Mouse (Mus musculus): ENCODE measurements around the gene Zfp423. TPM values are rescaled to one million over a fixed set of nuclear protein-coding genes. Genes with fewer than 3 reads are reported as not detected.

The Zfp423 gene
- polyA plus RNA-seq, 1 experiment from 2014 or later, result 63.0 TPM

DNA sequence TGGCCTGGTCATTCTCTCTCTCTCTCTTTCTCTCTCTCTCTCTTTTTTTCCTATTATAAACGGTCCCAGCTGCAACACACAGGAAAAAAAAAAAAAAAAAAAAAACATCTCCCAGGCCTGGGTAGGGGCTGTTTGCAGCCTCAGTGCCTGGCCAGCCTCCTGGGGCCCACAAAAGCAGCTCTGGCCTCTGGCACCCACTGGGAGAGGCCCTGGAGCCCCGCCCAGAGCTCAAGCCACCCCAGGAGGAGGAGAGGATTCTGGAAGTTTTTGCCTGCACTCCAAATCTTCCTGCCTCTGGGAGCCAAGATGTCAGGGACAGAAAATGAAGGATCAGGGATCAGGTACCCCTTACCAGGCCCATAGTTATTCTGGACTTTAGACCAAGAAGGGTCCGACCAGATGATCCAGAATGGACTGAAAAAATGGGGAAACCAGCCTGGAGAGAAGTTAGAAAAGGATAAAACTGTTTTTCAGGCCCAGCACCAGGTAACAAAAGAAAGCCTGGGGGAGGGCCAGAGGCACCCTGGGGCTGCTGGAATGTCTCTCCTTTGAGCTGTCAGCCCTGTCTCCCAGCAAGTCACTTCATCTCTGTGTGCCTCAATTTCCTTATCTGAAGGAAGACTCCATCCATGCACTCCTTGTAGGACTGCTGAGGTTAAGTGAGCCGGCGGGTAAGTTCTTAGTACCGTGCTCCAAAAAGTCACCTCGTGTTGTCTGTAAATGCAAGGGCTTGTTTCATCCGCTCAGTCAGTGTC lies 8.6 kb upstream of the Zfp423 start:
- H3K27ac ChIP-seq (replicated peaks; ENCODE audit: low read depth, low read length), result peak overlapping the region; percentile 37; the same call in 1 of the 2 replicates
- 19% methylated on average over 8 of the region's 8 CpGs for WGBS

DNA sequence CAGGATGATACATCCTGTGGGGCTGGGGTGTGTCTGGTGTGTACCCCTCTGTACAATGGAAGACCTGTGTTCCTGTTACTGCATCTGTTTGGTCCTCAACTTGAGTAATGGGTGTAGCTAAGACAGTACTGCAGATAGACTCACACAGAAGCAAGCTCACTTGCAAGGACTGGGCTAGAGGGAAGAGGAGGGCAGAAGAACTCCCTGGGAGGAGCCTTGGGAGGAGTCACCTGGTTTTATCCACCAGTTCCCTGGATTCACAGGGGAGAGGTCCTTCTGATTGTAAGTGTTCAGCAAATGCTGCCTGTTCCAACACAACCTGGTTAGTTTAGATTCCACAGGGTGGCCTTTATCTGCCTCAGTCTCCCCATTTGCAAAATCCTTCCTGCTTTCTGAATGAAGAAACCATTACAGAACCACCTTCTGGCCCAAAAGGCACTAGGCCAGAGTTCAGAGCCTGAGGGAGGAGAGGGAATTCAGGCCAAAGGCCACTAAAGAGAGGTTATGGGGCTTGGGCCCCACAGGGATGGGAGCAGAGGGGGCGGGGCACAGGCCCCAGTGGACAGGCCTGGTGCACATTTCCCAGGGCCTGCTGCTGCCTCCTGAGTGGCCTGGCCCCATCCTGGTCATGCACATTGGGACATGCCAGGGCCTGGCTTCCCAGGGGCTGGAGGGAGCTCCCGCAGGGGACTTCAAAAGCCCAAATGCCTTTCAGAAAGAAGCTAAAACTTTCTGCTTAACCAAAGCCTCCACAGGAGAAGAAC lies 7.8 kb upstream of the Zfp423 start:
- peaks cover 11% of the 10 kb centered on the region for H3K4me1 ChIP-seq (ENCODE audit: control insufficient read depth, insufficient read depth, low read length)
- DNase-seq (no peak), ATAC-seq (ENCODE audit: low FRiP score, low TSS enrichment) (no peak)
- 11% methylated on average over 2 of the region's 2 CpGs for WGBS
- 0 out of 2 replicates have a peak, but pooled peaks cover 3% of the 10 kb centered on the region for H3K27me3 ChIP-seq (ENCODE audit: control insufficient read depth, insufficient read depth, low read length)
- H3K9ac ChIP-seq (replicated peaks; ENCODE audit: low read length), result no peak overlapping the region
- no peaks in the 10 kb centered on the region for H3K36me3 ChIP-seq (ENCODE audit: control insufficient read depth, insufficient read depth, low read length)
- H3K27ac ChIP-seq (replicated peaks; ENCODE audit: low read depth, low read length), result peak overlapping the region; percentile 37
- H3K4me2 ChIP-seq (ENCODE audit: low read length), result no peak overlapping the region
- H3K9me3 ChIP-seq (ENCODE audit: control insufficient read depth, low read length), result no peaks in the 10 kb centered on the region
- H3K4me3 ChIP-seq (replicated peaks; ENCODE audit: low read depth, low read length), result no peak overlapping the region

More for the DNA sequence above, 8.6 kb upstream of the Zfp423 start:
- no peaks in the 10 kb centered on the region for H3K36me3 ChIP-seq (ENCODE audit: control insufficient read depth, insufficient read depth, low read length)
- no peak overlapping the region for H3K9ac ChIP-seq (replicated peaks; ENCODE audit: low read length)
- no peaks in the 10 kb centered on the region for H3K9me3 ChIP-seq (ENCODE audit: control insufficient read depth, low read length)
- H3K27me3 ChIP-seq (ENCODE audit: control insufficient read depth, insufficient read depth, low read length), result no peaks in the 10 kb centered on the region
- peaks cover 3% of the 10 kb centered on the region for H3K4me1 ChIP-seq (ENCODE audit: control insufficient read depth, insufficient read depth, low read length)
- ATAC-seq (ENCODE audit: low FRiP score, low TSS enrichment), result no peak
- H3K4me3 ChIP-seq (replicated peaks; ENCODE audit: low read depth, low read length), result no peak overlapping the region
- H3K4me2 ChIP-seq (ENCODE audit: low read length), result no peak overlapping the region
- DNase-seq, result no peak

DNA sequence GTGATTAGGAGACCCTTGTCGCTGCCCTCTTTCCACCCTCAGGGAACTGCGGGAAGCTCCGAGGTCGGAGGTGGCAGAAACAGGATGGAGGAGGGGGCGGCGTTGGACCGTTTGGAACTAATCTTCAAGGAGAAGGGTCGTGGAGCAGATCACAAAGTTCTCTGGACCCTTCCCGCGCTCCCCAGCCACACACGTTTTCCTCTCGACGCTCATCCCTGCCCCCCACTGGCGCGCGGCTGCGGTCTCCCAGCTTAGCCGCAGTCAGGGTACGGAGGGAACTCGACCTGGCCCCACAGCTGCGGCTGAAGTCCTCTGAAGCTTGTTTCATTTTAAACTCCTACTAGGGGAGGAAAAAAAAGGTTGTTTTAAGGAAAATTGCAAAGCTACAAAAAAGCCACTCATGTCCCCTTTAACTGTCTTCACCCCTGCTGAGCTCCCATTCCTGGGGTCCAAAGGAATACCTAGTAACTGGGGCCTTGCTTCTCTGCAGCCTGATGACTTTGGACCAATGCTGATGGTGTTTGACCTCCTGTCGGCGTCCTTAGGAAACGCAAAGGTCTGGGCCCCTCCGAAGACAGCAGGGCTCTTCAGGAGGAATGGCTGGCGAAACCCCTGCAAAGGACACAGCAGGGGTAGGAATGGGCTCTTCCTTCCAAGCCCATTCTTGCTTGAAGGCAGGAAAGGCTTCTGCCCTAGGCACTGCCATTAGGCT lies 3.3 kb upstream of the Zfp423 start:
- 3% methylated on average over 26 of the region's 26 CpGs for WGBS
- DNase-seq (peak; percentile 68), ATAC-seq (ENCODE audit: low FRiP score, low TSS enrichment) (no peak)
- Histone ChIP-seq H3K4me3 (replicated peaks; ENCODE audit: low read depth, low read length) (peak overlapping the region; percentile 95), H3K9me3 (ENCODE audit: control insufficient read depth, low read length) (no peaks in the 10 kb centered on the region), H3K27ac (replicated peaks; ENCODE audit: low read depth, low read length) (peak overlapping the region; percentile 45), H3K4me1 (ENCODE audit: control insufficient read depth, insufficient read depth, low read length) (peaks cover 26% of the 10 kb centered on the region), H3K9ac (replicated peaks; ENCODE audit: low read length) (peak overlapping the region; percentile 45), H3K36me3 (ENCODE audit: control insufficient read depth, insufficient read depth, low read length) (no peaks in the 10 kb centered on the region), H3K27me3 (ENCODE audit: control insufficient read depth, insufficient read depth, low read length) (peaks cover 9% of the 10 kb centered on the region; the same call in 1 of the 2 replicates), H3K4me2 (ENCODE audit: low read length) (peak overlapping the region; percentile 87)

DNA sequence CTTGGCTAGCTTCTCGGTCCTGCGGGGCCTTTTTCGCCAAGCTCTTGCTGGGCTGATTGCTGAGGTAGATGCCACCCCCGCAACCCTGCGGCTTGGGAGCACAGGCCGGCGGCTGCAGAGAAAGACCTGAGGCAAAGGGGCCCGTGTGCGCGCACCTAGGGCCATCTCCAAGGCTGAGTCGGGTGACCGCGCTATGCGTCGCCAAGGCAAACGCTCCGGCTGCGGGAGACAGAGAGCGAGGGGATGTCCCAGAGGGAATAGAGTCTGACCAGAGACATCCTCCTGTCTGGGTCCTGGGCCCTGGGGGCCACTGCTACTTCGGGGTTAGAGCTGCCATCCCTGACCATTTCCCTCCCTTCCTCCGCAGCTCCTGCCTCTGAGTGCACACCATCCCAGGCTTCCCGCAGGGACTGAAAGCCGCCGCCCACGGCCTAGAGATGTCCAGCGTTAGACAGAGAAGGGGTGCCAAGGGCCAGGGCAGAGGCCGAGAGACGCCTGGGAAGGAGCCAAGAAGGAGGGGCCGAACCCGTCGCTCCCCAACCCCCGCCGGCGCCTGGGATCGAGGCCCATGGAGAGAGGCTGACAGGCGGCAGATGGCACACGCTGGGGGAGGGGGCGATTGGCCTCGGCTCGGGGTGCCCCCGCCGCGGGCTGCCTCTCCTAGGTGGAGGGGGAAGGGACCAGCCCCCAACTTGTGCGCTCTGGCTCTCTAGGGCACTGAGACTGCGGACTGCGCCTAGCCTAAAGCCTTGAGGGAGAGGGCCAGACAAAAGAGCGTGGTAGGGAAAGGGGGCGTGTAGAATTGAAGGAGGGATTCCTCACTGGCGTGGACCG lies 2.5 kb upstream of the Zfp423 start:
- under 1% methylated on average over 50 of the region's 50 CpGs for WGBS
- Histone ChIP-seq H3K9ac (replicated peaks; ENCODE audit: low read length) (peak overlapping the region; percentile 45), H3K4me3 (replicated peaks; ENCODE audit: low read depth, low read length) (peak overlapping the region; percentile 95), H3K4me1 (ENCODE audit: control insufficient read depth, insufficient read depth, low read length) (peaks cover 34% of the 10 kb centered on the region), H3K36me3 (ENCODE audit: control insufficient read depth, insufficient read depth, low read length) (no peaks in the 10 kb centered on the region), H3K27me3 (ENCODE audit: control insufficient read depth, insufficient read depth, low read length) (peaks cover 9% of the 10 kb centered on the region; the same call in 1 of the 2 replicates), H3K9me3 (ENCODE audit: control insufficient read depth, low read length) (no peaks in the 10 kb centered on the region), H3K27ac (replicated peaks; ENCODE audit: low read depth, low read length) (peak overlapping the region; percentile 45), H3K4me2 (ENCODE audit: low read length) (peak overlapping the region; percentile 87)
- DNase-seq, result peak; percentile 75
- peak; percentile 46 for ATAC-seq (ENCODE audit: low FRiP score, low TSS enrichment)

DNA sequence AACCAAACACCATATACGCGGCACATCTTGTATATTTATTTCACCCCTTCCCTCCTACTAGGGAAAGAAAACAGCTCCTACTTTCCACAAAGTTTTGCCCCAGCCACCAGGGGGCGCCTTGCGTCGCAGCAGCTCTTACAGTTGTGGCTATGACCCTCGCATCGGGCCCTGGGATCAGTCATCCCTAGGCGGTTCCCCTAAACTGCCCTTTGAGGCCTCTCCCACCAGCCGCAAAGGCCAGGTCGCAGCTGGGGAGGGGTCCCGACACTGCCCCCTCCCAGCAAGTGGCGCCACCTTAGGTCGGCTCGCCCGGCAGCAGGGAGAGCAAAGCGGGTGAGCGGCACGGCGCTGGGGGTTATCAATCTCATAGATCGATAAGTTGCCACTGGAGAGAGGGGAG lies 1.7 kb upstream of the Zfp423 start:
- H3K4me1 ChIP-seq (ENCODE audit: control insufficient read depth, insufficient read depth, low read length), result peaks cover 41% of the 10 kb centered on the region
- 1% methylated on average over 20 of the region's 20 CpGs for WGBS

DNA sequence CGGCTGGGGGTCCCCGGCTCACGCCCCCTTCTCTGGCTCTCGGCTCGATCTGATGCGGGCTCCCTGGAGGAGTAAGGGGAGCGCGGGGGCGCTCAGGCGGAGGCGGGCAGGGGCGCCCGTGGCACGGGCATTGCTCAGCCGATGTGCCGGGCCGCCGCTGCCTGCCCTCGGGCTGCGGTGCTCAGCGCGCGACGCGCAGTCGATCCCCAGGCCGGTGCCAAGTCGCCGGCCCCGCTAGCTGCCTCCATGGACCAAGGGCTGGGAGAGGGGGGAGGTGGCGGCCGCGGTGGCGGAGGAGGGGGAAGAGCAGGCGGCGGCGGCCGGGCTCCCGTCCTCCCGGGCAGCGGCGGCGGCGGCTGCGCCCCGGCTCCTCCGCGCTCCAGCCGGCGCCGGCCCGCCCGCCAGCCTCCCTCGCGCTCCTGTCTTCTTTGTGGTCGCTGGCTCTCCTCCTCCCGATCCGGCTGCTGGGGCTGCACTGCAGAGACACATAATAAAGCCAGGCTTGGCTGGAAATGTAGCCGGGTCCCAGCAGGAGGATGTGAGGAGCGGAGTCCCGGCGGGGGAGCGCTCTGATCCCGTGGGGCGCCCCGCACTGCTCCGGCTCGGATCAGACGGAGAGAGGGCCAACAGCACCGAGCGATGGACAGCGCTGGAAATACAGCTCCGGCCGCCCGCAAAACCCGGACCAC lies 810 bp upstream of the Zfp423 start:
- Histone ChIP-seq H3K27me3 (ENCODE audit: control insufficient read depth, insufficient read depth, low read length) (peaks cover 9% of the 10 kb centered on the region; the same call in 1 of the 2 replicates), H3K36me3 (ENCODE audit: control insufficient read depth, insufficient read depth, low read length) (no peaks in the 10 kb centered on the region), H3K4me1 (ENCODE audit: control insufficient read depth, insufficient read depth, low read length) (peaks cover 50% of the 10 kb centered on the region), H3K4me2 (ENCODE audit: low read length) (peak overlapping the region; percentile 87), H3K4me3 (replicated peaks; ENCODE audit: low read depth, low read length) (peak overlapping the region; percentile 95), H3K9ac (replicated peaks; ENCODE audit: low read length) (peak overlapping the region; percentile 97), H3K9me3 (ENCODE audit: control insufficient read depth, low read length) (no peaks in the 10 kb centered on the region), H3K27ac (replicated peaks; ENCODE audit: low read depth, low read length) (peak overlapping the region; percentile 98)
- under 1% methylated on average over 70 of the region's 76 CpGs for whole genome bisulfite sequencing
- ATAC-seq (ENCODE audit: low FRiP score, low TSS enrichment) (peak; percentile 80), DNase-seq (peak; percentile 91)

More for the DNA sequence above, 1.7 kb upstream of the Zfp423 start:
- peaks cover 9% of the 10 kb centered on the region; the same call in 1 of the 2 replicates for H3K27me3 ChIP-seq (ENCODE audit: control insufficient read depth, insufficient read depth, low read length)
- H3K9ac ChIP-seq (replicated peaks; ENCODE audit: low read length), result peak overlapping the region; percentile 97; the same call in 1 of the 2 replicates
- peak; percentile 67 for DNase-seq
- no peaks in the 10 kb centered on the region for H3K9me3 ChIP-seq (ENCODE audit: control insufficient read depth, low read length)
- peak overlapping the region; percentile 87 for H3K4me2 ChIP-seq (ENCODE audit: low read length)
- H3K27ac ChIP-seq (replicated peaks; ENCODE audit: low read depth, low read length), result peak overlapping the region; percentile 45
- peak overlapping the region; percentile 95 for H3K4me3 ChIP-seq (replicated peaks; ENCODE audit: low read depth, low read length)
- ATAC-seq (ENCODE audit: low FRiP score, low TSS enrichment), result no peak
- H3K36me3 ChIP-seq (ENCODE audit: control insufficient read depth, insufficient read depth, low read length), result no peaks in the 10 kb centered on the region

DNA sequence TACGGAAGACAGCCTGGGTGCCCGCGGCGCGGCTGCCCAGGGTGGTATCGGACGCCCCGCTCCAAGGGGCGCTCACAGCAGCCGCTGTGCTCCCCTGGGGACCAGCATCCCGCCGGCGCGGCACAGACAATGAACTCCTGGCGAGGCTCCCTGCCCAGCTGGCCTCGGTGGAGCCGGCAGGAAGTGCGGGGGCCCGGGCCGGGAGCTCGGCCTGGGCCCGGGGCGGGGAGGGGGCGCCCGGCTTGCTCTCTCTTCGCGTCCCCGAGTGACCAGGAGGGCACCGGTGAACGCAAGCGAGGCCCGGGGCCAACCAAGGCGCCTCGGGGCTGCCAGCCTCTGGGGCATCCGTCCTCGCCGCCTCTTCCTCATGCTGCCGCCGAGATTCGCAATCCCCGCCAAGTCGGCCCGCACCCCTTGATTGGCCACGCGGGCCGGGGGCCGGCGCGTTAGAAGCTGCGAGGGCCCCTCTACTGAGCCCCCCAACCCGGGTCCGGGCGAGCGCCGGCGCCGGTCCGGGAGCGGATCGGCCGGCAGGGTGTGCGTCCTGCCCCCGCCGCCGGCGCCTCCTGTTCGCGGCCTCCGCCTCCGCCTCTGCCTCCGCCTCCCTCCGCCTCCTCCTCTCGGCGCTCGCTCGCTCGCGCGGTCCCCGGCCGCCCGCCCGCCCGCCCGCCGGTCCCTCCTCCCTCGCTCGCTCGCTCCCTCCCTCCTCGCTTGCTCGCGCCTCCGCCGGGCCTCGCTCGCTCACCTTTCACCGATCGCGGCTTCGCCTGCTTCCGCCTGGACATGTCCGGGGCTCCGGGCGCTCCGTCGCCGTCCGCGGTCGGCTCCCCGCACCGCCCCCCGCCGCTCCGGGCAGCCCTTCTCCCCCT lies 710 bp downstream of the Zfp423 start:
- H3K27me3 ChIP-seq (ENCODE audit: control insufficient read depth, insufficient read depth, low read length), result peaks cover 9% of the 10 kb centered on the region; the same call in 1 of the 2 replicates
- H3K9ac ChIP-seq (replicated peaks; ENCODE audit: low read length), result peak overlapping the region; percentile 97
- H3K4me2 ChIP-seq (ENCODE audit: low read length), result peak overlapping the region; percentile 87
- under 1% methylated on average over 90 of the region's 115 CpGs for WGBS
- ATAC-seq (ENCODE audit: low FRiP score, low TSS enrichment), result peak; percentile 49
- no peaks in the 10 kb centered on the region for H3K36me3 ChIP-seq (ENCODE audit: control insufficient read depth, insufficient read depth, low read length)
- peak; percentile 87 for DNase-seq
- H3K27ac ChIP-seq (replicated peaks; ENCODE audit: low read depth, low read length), result peak overlapping the region; percentile 98
- peak overlapping the region; percentile 95 for H3K4me3 ChIP-seq (replicated peaks; ENCODE audit: low read depth, low read length)
- no peaks in the 10 kb centered on the region for H3K9me3 ChIP-seq (ENCODE audit: control insufficient read depth, low read length)
- H3K4me1 ChIP-seq (ENCODE audit: control insufficient read depth, insufficient read depth, low read length), result peaks cover 65% of the 10 kb centered on the region

All from midbrain, embryonic 14.5 days (tissue).